Mouse (Mus musculus): ENCODE measurements at regions not wholly inside any gene's neighbourhood (a gene's known extent, or its start where the extent isn't known, plus 50 kb on each side); places are given as distances from the start of the nearest gene placed in this dataset.

DNA sequence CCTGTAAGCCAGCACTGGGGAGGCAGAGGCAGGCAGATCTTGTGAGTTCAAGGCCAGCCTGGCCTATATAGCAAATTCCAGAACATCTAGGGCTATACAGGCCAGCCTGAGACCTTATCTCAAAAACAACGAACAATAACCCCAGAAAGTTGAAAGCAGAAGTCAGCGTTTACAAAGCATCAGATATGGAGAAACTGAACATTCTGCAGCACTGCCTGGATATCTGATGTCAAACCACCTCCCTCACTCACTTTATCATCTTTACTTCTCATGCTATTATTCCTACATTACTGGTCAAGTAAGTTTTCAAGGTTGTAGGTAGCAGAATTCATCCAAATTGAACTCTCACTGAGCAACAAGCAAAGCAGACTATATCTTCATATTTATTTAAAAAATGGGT, 135.0 kb downstream of the Zfp706 start:
- Histone ChIP-seq H3K4me3 (ENCODE audit: low read depth, low read length) (no peak overlapping the region), H3K36me3 (ENCODE audit: control insufficient read depth, insufficient read depth, low read length) (no peaks in the 10 kb centered on the region), H3K9ac (ENCODE audit: low read depth, low read length) (no peak overlapping the region), H3K9me3 (ENCODE audit: control insufficient read depth, low read length) (no peaks in the 10 kb centered on the region), H3K4me2 (ENCODE audit: low read depth, low read length) (no peak overlapping the region), H3K27me3 (replicated peaks; ENCODE audit: control insufficient read depth, insufficient read depth, low read length) (no peaks in the 10 kb centered on the region), H3K27ac (replicated peaks; ENCODE audit: low read depth, low read length) (0 out of 2 replicates have a peak overlapping the region, but pooled peaks have one; percentile 73), H3K4me1 (ENCODE audit: control insufficient read depth, insufficient read depth, low read length) (peaks cover 17% of the 10 kb centered on the region)
- DNase-seq (ENCODE audit: low spot score) (no peak), ATAC-seq (ENCODE audit: low read depth) (no peak)
- 85% methylated on average over 2 of the region's 2 CpGs for WGBS

DNA sequence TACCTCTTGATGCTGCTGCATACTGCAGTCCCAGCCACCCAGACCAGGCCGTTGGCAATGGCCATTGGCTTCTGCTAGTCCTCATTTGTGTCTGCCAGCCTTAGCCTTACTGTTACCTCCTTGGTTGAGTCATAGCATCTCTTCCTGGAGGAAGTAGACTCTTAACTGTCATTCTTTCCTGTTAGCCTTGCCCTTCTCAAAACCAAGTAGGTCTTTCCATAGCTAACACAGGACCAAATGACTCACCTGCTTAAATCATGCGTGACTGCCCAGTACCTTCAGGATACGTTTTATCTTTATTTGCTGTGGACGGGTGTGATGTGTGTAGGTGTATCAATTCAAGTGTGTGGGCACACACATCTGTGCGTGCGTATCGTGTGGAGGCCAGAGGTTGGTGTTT, 136.9 kb downstream of the Zfp706 start:
- DNase-seq (ENCODE audit: low spot score) (no peak), ATAC-seq (ENCODE audit: low read depth) (no peak)
- Histone ChIP-seq H3K4me1 (ENCODE audit: control insufficient read depth, insufficient read depth, low read length) (peaks cover 17% of the 10 kb centered on the region), H3K4me3 (ENCODE audit: low read depth, low read length) (no peak overlapping the region), H3K9ac (ENCODE audit: low read depth, low read length) (no peak overlapping the region), H3K9me3 (ENCODE audit: control insufficient read depth, low read length) (no peaks in the 10 kb centered on the region), H3K4me2 (ENCODE audit: low read depth, low read length) (no peak overlapping the region), H3K27ac (replicated peaks; ENCODE audit: low read depth, low read length) (no peak overlapping the region), H3K27me3 (replicated peaks; ENCODE audit: control insufficient read depth, insufficient read depth, low read length) (no peaks in the 10 kb centered on the region), H3K36me3 (ENCODE audit: control insufficient read depth, insufficient read depth, low read length) (no peaks in the 10 kb centered on the region)
- 96% methylated on average over 7 of the region's 7 CpGs for WGBS

DNA sequence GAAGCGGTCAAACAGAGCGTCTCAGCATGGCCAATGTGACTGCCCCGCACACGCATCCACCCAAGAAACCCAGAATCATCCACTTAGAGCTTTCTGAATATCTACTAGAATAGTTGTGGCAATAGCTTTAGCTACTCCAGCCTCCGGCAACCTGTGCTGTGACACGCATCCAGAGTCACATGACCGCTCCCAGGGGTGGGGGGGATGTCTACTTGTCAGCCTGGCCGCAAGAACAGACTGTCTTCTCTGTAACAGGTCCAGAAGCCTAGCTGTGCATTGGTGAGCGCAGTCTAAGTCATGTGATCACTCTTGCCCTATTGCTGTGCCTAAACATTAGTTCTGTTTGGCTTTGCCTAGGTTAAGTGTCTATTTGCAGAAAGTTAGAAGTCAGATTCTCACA, 137.5 kb downstream of the Zfp706 start:
- Histone ChIP-seq H3K4me3 (ENCODE audit: low read depth, low read length) (no peak overlapping the region), H3K4me2 (ENCODE audit: low read depth, low read length) (no peak overlapping the region), H3K9me3 (ENCODE audit: control insufficient read depth, low read length) (no peaks in the 10 kb centered on the region), H3K4me1 (ENCODE audit: control insufficient read depth, insufficient read depth, low read length) (peaks cover 17% of the 10 kb centered on the region), H3K9ac (ENCODE audit: low read depth, low read length) (no peak overlapping the region), H3K36me3 (ENCODE audit: control insufficient read depth, insufficient read depth, low read length) (no peaks in the 10 kb centered on the region), H3K27ac (replicated peaks; ENCODE audit: low read depth, low read length) (no peak overlapping the region), H3K27me3 (replicated peaks; ENCODE audit: control insufficient read depth, insufficient read depth, low read length) (no peaks in the 10 kb centered on the region)
- ATAC-seq (ENCODE audit: low read depth) (no peak), DNase-seq (ENCODE audit: low spot score) (no peak)
- 85% methylated on average over 9 of the region's 9 CpGs for WGBS

DNA sequence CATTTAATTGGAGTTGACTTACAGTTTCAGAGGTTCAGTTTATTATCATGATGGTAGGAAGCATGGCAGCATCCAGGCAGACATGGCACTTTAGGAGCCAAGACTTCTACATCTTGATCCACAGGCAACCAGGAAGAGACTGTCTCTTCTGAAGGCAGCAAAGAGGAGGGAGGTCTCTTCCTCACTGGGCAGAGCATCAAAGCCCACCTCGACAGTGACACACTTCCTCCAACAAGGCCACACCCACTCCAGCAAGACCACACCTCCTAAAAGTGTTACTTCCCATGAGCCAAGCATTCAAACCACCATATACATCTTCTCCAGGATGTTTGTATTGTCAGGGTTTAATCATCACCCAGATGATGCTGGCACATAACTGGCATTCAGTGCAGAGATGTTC, 141.5 kb downstream of the Zfp706 start:
- Histone ChIP-seq H3K4me2 (ENCODE audit: low read depth, low read length) (no peak overlapping the region), H3K27ac (replicated peaks; ENCODE audit: low read depth, low read length) (no peak overlapping the region), H3K36me3 (ENCODE audit: control insufficient read depth, insufficient read depth, low read length) (no peaks in the 10 kb centered on the region), H3K9me3 (ENCODE audit: control insufficient read depth, low read length) (peaks cover 6% of the 10 kb centered on the region; the same call in 1 of the 2 replicates), H3K4me1 (ENCODE audit: control insufficient read depth, insufficient read depth, low read length) (no peaks in the 10 kb centered on the region), H3K9ac (ENCODE audit: low read depth, low read length) (no peak overlapping the region), H3K4me3 (ENCODE audit: low read depth, low read length) (no peak overlapping the region), H3K27me3 (replicated peaks; ENCODE audit: control insufficient read depth, insufficient read depth, low read length) (no peaks in the 10 kb centered on the region)
- no peak for DNase-seq (ENCODE audit: low spot score)
- WGBS = 17% methylated on average over 1 of the region's 1 CpGs
- no peak for ATAC-seq (ENCODE audit: low read depth)

DNA sequence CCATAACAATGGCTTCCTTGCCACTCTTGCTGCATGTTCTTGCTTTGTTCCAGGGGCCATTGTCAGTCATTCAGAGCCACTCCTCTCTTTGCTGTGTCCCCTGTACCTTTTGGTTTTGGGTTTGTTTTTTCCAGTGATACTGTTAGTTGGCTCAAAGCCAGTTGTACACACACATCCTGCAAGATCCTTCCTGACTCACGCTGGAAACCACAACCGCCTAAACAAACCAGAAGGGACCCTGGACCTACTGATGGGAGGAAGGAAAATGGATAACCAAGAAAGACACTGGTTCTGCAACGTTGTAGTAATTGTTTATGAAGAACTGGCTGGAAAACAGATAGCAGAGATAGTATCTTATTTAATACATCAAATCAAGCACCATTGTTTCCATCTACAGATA, 142.2 kb downstream of the Zfp706 start:
- WGBS = 60% methylated on average over 3 of the region's 3 CpGs
- H3K4me2 ChIP-seq (ENCODE audit: low read depth, low read length) = no peak overlapping the region
- ATAC-seq (ENCODE audit: low read depth) (no peak), DNase-seq (ENCODE audit: low spot score) (no peak)
- no peaks in the 10 kb centered on the region for H3K36me3 ChIP-seq (ENCODE audit: control insufficient read depth, insufficient read depth, low read length)
- no peaks in the 10 kb centered on the region for H3K27me3 ChIP-seq (replicated peaks; ENCODE audit: control insufficient read depth, insufficient read depth, low read length)
- H3K4me1 ChIP-seq (ENCODE audit: control insufficient read depth, insufficient read depth, low read length) = no peaks in the 10 kb centered on the region
- H3K9me3 ChIP-seq (ENCODE audit: control insufficient read depth, low read length) = peaks cover 6% of the 10 kb centered on the region; the same call in 1 of the 2 replicates
- H3K4me3 ChIP-seq (ENCODE audit: low read depth, low read length) = no peak overlapping the region
- no peak overlapping the region for H3K27ac ChIP-seq (replicated peaks; ENCODE audit: low read depth, low read length)
- H3K9ac ChIP-seq (ENCODE audit: low read depth, low read length) = no peak overlapping the region

GRCm38 (mm10) chr15:36864046-36864445, 143.5 kb downstream of the Zfp706 start:
- peaks cover 6% of the 10 kb centered on the region; the same call in 1 of the 2 replicates for H3K9me3 ChIP-seq (ENCODE audit: control insufficient read depth, low read length)
- no peaks in the 10 kb centered on the region for H3K27me3 ChIP-seq (replicated peaks; ENCODE audit: control insufficient read depth, insufficient read depth, low read length)
- H3K9ac ChIP-seq (ENCODE audit: low read depth, low read length) = no peak overlapping the region
- H3K4me2 ChIP-seq (ENCODE audit: low read depth, low read length) = no peak overlapping the region
- H3K27ac ChIP-seq (replicated peaks; ENCODE audit: low read depth, low read length) = no peak overlapping the region
- ATAC-seq (ENCODE audit: low read depth) = no peak
- WGBS = 49% methylated on average over 2 of the region's 2 CpGs
- no peaks in the 10 kb centered on the region for H3K36me3 ChIP-seq (ENCODE audit: control insufficient read depth, insufficient read depth, low read length)
- no peak overlapping the region for H3K4me3 ChIP-seq (ENCODE audit: low read depth, low read length)
- no peak for DNase-seq (ENCODE audit: low spot score)
- H3K4me1 ChIP-seq (ENCODE audit: control insufficient read depth, insufficient read depth, low read length) = no peaks in the 10 kb centered on the region

DNA sequence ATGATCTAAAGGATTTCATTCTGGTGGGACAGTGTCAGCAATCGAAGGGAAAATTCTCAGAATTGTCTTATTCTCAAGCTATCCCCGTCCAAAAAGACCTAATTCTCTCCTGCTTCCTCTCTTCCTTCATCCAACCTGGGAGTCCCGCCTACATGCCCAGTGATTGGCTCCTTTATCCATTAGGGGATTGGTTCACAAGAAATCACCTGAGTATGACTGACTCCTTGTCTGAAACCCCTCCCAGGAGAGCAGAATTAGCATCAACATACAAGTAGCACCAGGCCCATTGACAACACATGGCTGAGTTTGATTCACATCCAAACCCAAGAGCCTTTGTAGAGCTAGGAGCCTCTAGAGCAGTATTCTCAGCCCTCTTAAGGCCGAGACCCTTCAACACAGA, 148.9 kb downstream of the Zfp706 start:
- no peaks in the 10 kb centered on the region for H3K36me3 ChIP-seq (ENCODE audit: control insufficient read depth, insufficient read depth, low read length)
- ATAC-seq (ENCODE audit: low read depth) = no peak
- H3K4me1 ChIP-seq (ENCODE audit: control insufficient read depth, insufficient read depth, low read length) = no peaks in the 10 kb centered on the region
- H3K9me3 ChIP-seq (ENCODE audit: control insufficient read depth, low read length) = peaks cover 6% of the 10 kb centered on the region; the same call in 1 of the 2 replicates
- no peaks in the 10 kb centered on the region for H3K27me3 ChIP-seq (replicated peaks; ENCODE audit: control insufficient read depth, insufficient read depth, low read length)
- no peak overlapping the region for H3K4me2 ChIP-seq (ENCODE audit: low read depth, low read length)
- no peak overlapping the region for H3K4me3 ChIP-seq (ENCODE audit: low read depth, low read length)
- no peak overlapping the region for H3K9ac ChIP-seq (ENCODE audit: low read depth, low read length)
- no peak for DNase-seq (ENCODE audit: low spot score)
- H3K27ac ChIP-seq (replicated peaks; ENCODE audit: low read depth, low read length) = no peak overlapping the region
- WGBS = 68% methylated on average over 4 of the region's 4 CpGs

- ATAC-seq (ENCODE audit: low read depth) (no peak), DNase-seq (ENCODE audit: low spot score) (no peak)
- no peaks in the 10 kb centered on the region for H3K36me3 ChIP-seq (ENCODE audit: control insufficient read depth, insufficient read depth, low read length)
- WGBS = 88% methylated on average over 1 of the region's 1 CpGs
- H3K27me3 ChIP-seq (replicated peaks; ENCODE audit: control insufficient read depth, insufficient read depth, low read length) = no peaks in the 10 kb centered on the region
- H3K9ac ChIP-seq (ENCODE audit: low read depth, low read length) = no peak overlapping the region
- no peak overlapping the region for H3K27ac ChIP-seq (replicated peaks; ENCODE audit: low read depth, low read length)
- H3K4me3 ChIP-seq (ENCODE audit: low read depth, low read length) = no peak overlapping the region
- no peak overlapping the region for H3K4me2 ChIP-seq (ENCODE audit: low read depth, low read length)
- H3K4me1 ChIP-seq (ENCODE audit: control insufficient read depth, insufficient read depth, low read length) = no peaks in the 10 kb centered on the region
- peaks cover 4% of the 10 kb centered on the region; the same call in 1 of the 2 replicates for H3K9me3 ChIP-seq (ENCODE audit: control insufficient read depth, low read length)
Observed at GRCm38 (mm10) chr15:36857622-36858021, 150.0 kb downstream of the Zfp706 start.

GRCm38 (mm10) chr15:36855550-36856131, 151.9 kb downstream of the Zfp706 start:
- Histone ChIP-seq H3K9ac (ENCODE audit: low read depth, low read length) (no peak overlapping the region), H3K36me3 (ENCODE audit: control insufficient read depth, insufficient read depth, low read length) (no peaks in the 10 kb centered on the region), H3K27me3 (replicated peaks; ENCODE audit: control insufficient read depth, insufficient read depth, low read length) (no peaks in the 10 kb centered on the region), H3K27ac (replicated peaks; ENCODE audit: low read depth, low read length) (no peak overlapping the region), H3K4me1 (ENCODE audit: control insufficient read depth, insufficient read depth, low read length) (no peaks in the 10 kb centered on the region), H3K4me3 (ENCODE audit: low read depth, low read length) (no peak overlapping the region), H3K9me3 (ENCODE audit: control insufficient read depth, low read length) (no peaks in the 10 kb centered on the region), H3K4me2 (ENCODE audit: low read depth, low read length) (no peak overlapping the region)
- ATAC-seq (ENCODE audit: low read depth) = peak; percentile 62; the same call in 1 of the 2 replicates
- DNase-seq (ENCODE audit: low spot score) = peak; percentile 64
- 61% methylated on average over 7 of the region's 7 CpGs for WGBS
